Mouse (Mus musculus): Measurements from ENCODE around the gene Cc2d2b. TPM values are rescaled to one million over a fixed set of nuclear protein-coding genes. Genes with fewer than 3 reads are reported as not detected.

Gene Cc2d2b
- total RNA-seq, 2 experiments from 2014 or later, result 0.30 to 0.99 TPM

GRCm38 (mm10) chr19:40738683-40739324 is 9.7 kb upstream of the Cc2d2b start:
- intact Hi-C loops (cut with DNase I), result no loop called here
- DNase-seq (ENCODE audit: low spot score in 2 of 2), result no peak

GRCm38 (mm10) chr19:40746603-40747002 is 1.9 kb upstream of the Cc2d2b start:
- intact Hi-C loops (cut with DNase I), result no loop called here
- peak; percentile 23 to 59 for DNase-seq (ENCODE audit: low spot score in 2 of 2)

GRCm38 (mm10) chr19:40754311-40754710 is 5.8 kb downstream of the Cc2d2b start:
- no peak for DNase-seq (ENCODE audit: low spot score in 2 of 2)
- intact Hi-C loops (cut with DNase I), result loop anchor here (5.0 kb wide), 1 partner anchor 263 kb away; no protein-coding TSS in a partner anchor

GRCm38 (mm10) chr19:40760071-40760470 is 11.5 kb downstream of the Cc2d2b start:
- no peak for DNase-seq (ENCODE audit: low spot score in 2 of 2)
- intact Hi-C loops (cut with DNase I), result no loop called here

GRCm38 (mm10) chr19:40762023-40762759 is 13.6 kb downstream of the Cc2d2b start:
- peak; percentile 54 to 79 for DNase-seq (ENCODE audit: low spot score in 2 of 2)
- intact Hi-C loops (cut with DNase I), result no loop called here

- no peak for DNase-seq (ENCODE audit: low spot score in 2 of 2)
- intact Hi-C loops (cut with DNase I), result no loop called here
These were observed 18.6 kb downstream of the Cc2d2b start for GRCm38 (mm10) chr19:40767189-40767588.

GRCm38 (mm10) chr19:40769341-40769770 is 20.8 kb downstream of the Cc2d2b start:
- intact Hi-C loops (cut with DNase I), result no loop called here
- DNase-seq (ENCODE audit: low spot score in 2 of 2), result no peak

- DNase-seq (ENCODE audit: low spot score in 2 of 2), result no peak
- intact Hi-C loops (cut with DNase I), result no loop called here
These were observed 39.6 kb downstream of the Cc2d2b start for GRCm38 (mm10) chr19:40788004-40788714.

- DNase-seq (ENCODE audit: low spot score in 2 of 2), result no peak
- intact Hi-C loops (cut with DNase I), result no loop called here
These were observed 40.1 kb downstream of the Cc2d2b start for GRCm38 (mm10) chr19:40788715-40789084.

- intact Hi-C loops (cut with DNase I), result no loop called here
- DNase-seq (ENCODE audit: low spot score in 2 of 2), result no peak
These were observed 56.7 kb downstream of the Cc2d2b start for GRCm38 (mm10) chr19:40805176-40805737.

- intact Hi-C loops (cut with DNase I), result no loop called here
- DNase-seq (ENCODE audit: low spot score in 2 of 2), result no peak
These were observed 61.3 kb downstream of the Cc2d2b start for GRCm38 (mm10) chr19:40809858-40810257.

GRCm38 (mm10) chr19:40811840-40812239 is 63.3 kb downstream of the Cc2d2b start:
- DNase-seq (ENCODE audit: low spot score in 2 of 2), result no peak
- intact Hi-C loops (cut with DNase I), result no loop called here

GRCm38 (mm10) chr19:40812778-40813177 is 64.2 kb downstream of the Cc2d2b start:
- DNase-seq (ENCODE audit: low spot score in 2 of 2), result no peak
- intact Hi-C loops (cut with DNase I), result no loop called here

GRCm38 (mm10) chr19:40813385-40813784 is 64.8 kb downstream of the Cc2d2b start:
- DNase-seq (ENCODE audit: low spot score in 2 of 2), result no peak
- intact Hi-C loops (cut with DNase I), result no loop called here

- intact Hi-C loops (cut with DNase I), result no loop called here
- no peak for DNase-seq (ENCODE audit: low spot score in 2 of 2)
These were observed 67.2 kb downstream of the Cc2d2b start for GRCm38 (mm10) chr19:40815645-40816183.

- DNase-seq (ENCODE audit: low spot score in 2 of 2), result no peak
- intact Hi-C loops (cut with DNase I), result no loop called here
These were observed 69.5 kb downstream of the Cc2d2b start for GRCm38 (mm10) chr19:40817901-40818532.

- intact Hi-C loops (cut with DNase I), result no loop called here
- peak in 1 of 2 experiments; percentile 9 for DNase-seq (ENCODE audit: low spot score in 2 of 2)
These were observed 70.2 kb downstream of the Cc2d2b start for GRCm38 (mm10) chr19:40818764-40819163.

GRCm38 (mm10) chr19:40821306-40821825 is 72.8 kb downstream of the Cc2d2b start:
- intact Hi-C loops (cut with DNase I), result no loop called here

GRCm38 (mm10) chr19:40825636-40826035 is 77.1 kb downstream of the Cc2d2b start:
- intact Hi-C loops (cut with DNase I), result no loop called here
- DNase-seq (ENCODE audit: low spot score in 2 of 2), result no peak

More at GRCm38 (mm10) chr19:40821306-40821825, 72.8 kb downstream of the Cc2d2b start:
- DNase-seq (ENCODE audit: low spot score in 2 of 2), result no peak
